In genomic region chr17:43598706-43599105, GRCm38 (mm10) we compare ENCODE assay signal across 26 mouse cellular contexts. TPM values are rescaled to one million over a fixed set of nuclear protein-coding genes. Genes with fewer than 3 reads are reported as not detected.
"Had no signal": no experiment of that assay in that cellular context is flagged by ENCODE, and none has a peak within 500 bp of the region (broad histone marks: within the 10 kb centered on the region; RNA-seq: fewer than 3 reads in every experiment).

No protein-coding gene starts in this region.

- H3K9ac ChIP-seq: lung, embryonic 15.5 days; midbrain, embryonic 12.5 days; neural tube, embryonic 13.5 days; neural tube, embryonic 15.5 days had no signal

- ATAC-seq: lung, postnatal 0 days; midbrain, embryonic 16.5 days had no signal

- H3K4me3 ChIP-seq: lung, embryonic 15.5 days; midbrain, embryonic 10.5 days; midbrain, embryonic 12.5 days; myocyte; neural tube, embryonic 13.5 days; neural tube, embryonic 15.5 days had no signal

- H3K4me2 ChIP-seq: lung, embryonic 15.5 days; midbrain, embryonic 12.5 days; neural tube, embryonic 13.5 days; neural tube, embryonic 15.5 days had no signal

- H3K36me3 ChIP-seq: lung, embryonic 15.5 days; midbrain, embryonic 10.5 days; midbrain, embryonic 12.5 days had no signal

- H3K9me3 ChIP-seq: lung, embryonic 15.5 days; midbrain, embryonic 12.5 days; neural tube, embryonic 15.5 days had no signal

- H3K27me3 ChIP-seq: lung, embryonic 15.5 days; midbrain, embryonic 12.5 days; neural tube, embryonic 13.5 days; neural tube, embryonic 15.5 days had no signal

- H3K4me1 ChIP-seq: lung, embryonic 15.5 days; midbrain, embryonic 10.5 days; midbrain, embryonic 12.5 days; neural tube, embryonic 13.5 days; neural tube, embryonic 15.5 days had no signal

- H3K27ac ChIP-seq: lung, embryonic 15.5 days; midbrain, embryonic 10.5 days; midbrain, embryonic 12.5 days; neural tube, embryonic 13.5 days; neural tube, embryonic 15.5 days had no signal

- DNase-seq: lung, adult 18-20 months; lung, postnatal 14 days; lung, postnatal 4 days; midbrain, embryonic 14.5 days; retina, postnatal 1 day; right cerebral cortex, adult 18-20 months; right cerebral cortex, postnatal 25 days; right cerebral cortex, postnatal 4 days; spleen, adult 18-20 months; thymus, adult 18-20 months; thymus, postnatal 14 days; thymus, postnatal 36 days had no signal

RNA-seq across cellular contexts. Expression of gene Pla2g7, which starts 30.8 kb away (rescaled TPM):
- total RNA-seq: megakaryocyte-erythroid progenitor cell, adult 5-6 weeks had no signal

RNA-seq across cellular contexts. Expression of gene Tdrd6, which starts 31.4 kb away (rescaled TPM):
- total RNA-seq: megakaryocyte, adult 5-6 weeks; megakaryocyte-erythroid progenitor cell, adult 5-6 weeks had no signal
- polyA plus RNA-seq: lung, embryonic 15.5 days; midbrain, embryonic 12.5 days; small intestine, adult 2 months; stomach, embryonic 14.5 days; thymus, postnatal 0 days had no signal

RNA-seq across cellular contexts. Expression of gene Ankrd66, which starts 55.3 kb away (rescaled TPM):
- total RNA-seq: megakaryocyte-erythroid progenitor cell, adult 5-6 weeks had no signal
- polyA plus RNA-seq: midbrain, embryonic 12.5 days; small intestine, adult 2 months; stomach, embryonic 16.5 days had no signal
